Mouse (Mus musculus) neural tube, embryonic 11.5 days (tissue): ENCODE data around the gene St6gal1. TPM values are rescaled to one million over a fixed set of nuclear protein-coding genes. Genes with fewer than 3 reads are reported as not detected.

Experiments used
- ATAC-seq: fragments of 200-750 bp; cut with Nextera tagmentation; 2 replicates; pipeline ENCODE4 v1.8.0; 2017; ENCODE audit warnings: moderate number of reproducible peaks, mild to moderate bottlenecking, moderate TSS enrichment, moderate library complexity; ENCODE audit not compliant: insufficient read depth, low FRiP score, low TSS enrichment
- DNase-seq: peaks from one replicate; pipeline ENCODE4 v3.0.0-alpha.2; 2015; ENCODE audit warnings: low spot score
- H3K27ac ChIP-seq: fragments of 300-500 bp; sonication (generic); 2 replicates; pipeline ENCODE4 v1.5.1; 2014; ENCODE audit warnings: low read depth, mild to moderate bottlenecking, low read length
- H3K27me3 ChIP-seq: fragments of 300-500 bp; sonication (generic); 2 replicates; pipeline ENCODE4 v1.6.1; 2014; ENCODE audit warnings: mild to moderate bottlenecking, low read length, mixed read lengths; ENCODE audit not compliant: control insufficient read depth, insufficient read depth
- H3K36me3 ChIP-seq: fragments of 300-500 bp; sonication (generic); 2 replicates; pipeline ENCODE4 v1.6.1; 2014; ENCODE audit warnings: mild to moderate bottlenecking, low read length, moderate library complexity, mixed read lengths; ENCODE audit not compliant: control insufficient read depth, insufficient read depth
- H3K4me1 ChIP-seq: fragments of 300-500 bp; sonication (generic); 2 replicates; pipeline ENCODE4 v1.6.1; 2014; ENCODE audit warnings: low read length, mixed read lengths; ENCODE audit not compliant: control insufficient read depth, insufficient read depth
- H3K4me2 ChIP-seq: fragments of 300-500 bp; sonication (generic); 2 replicates; pipeline ENCODE4 v1.6.1; 2014; ENCODE audit warnings: low read depth, mild to moderate bottlenecking, moderate library complexity
- H3K4me3 ChIP-seq: fragments of 300-500 bp; sonication (generic); 2 replicates; pipeline ENCODE4 v1.5.1; 2014; ENCODE audit warnings: low read depth, low read length
- H3K9ac ChIP-seq: fragments of 300-500 bp; sonication (generic); 2 replicates; pipeline ENCODE4 v1.6.1; 2014; ENCODE audit warnings: mild to moderate bottlenecking, low read length
- H3K9me3 ChIP-seq: fragments of 300-500 bp; sonication (generic); 2 replicates; pipeline ENCODE4 v1.6.1; 2016; ENCODE audit warnings: low read length; ENCODE audit not compliant: control insufficient read depth
- WGBS: fragments of 180-500 bp; shearing (Covaris S2); extraction: QIAGEN DNeasy Blood & Tissue Kit; methylation state at CpG from one replicate; pipeline ENCODE4 v1.1.7; 2014; 5-methylcytosine and 5-hydroxymethylcytosine counted together
- polyA plus RNA-seq: library from polyadenylated mRNA; unstranded; fragments of >200 nt; fragmentation: Nextera tagmentation; extraction: Ambion mirVana; gene quantifications from 2 replicates; pipeline ENCODE4 v1.2.1, GENCODE M21; 2014

The St6gal1 gene
- polyA plus RNA-seq, 1 experiment from 2014 or later, result 39.7 TPM

GRCm38 (mm10) chr16:23282941-23283340, 58.4 kb downstream of the St6gal1 start:
- 88% methylated on average over 5 of the region's 5 CpGs for WGBS
- H3K9ac ChIP-seq, result no peak overlapping the region
- no peak for ATAC-seq
- DNase-seq, result no peak
- H3K27ac ChIP-seq, result no peak overlapping the region
- no peak overlapping the region for H3K4me2 ChIP-seq
- H3K4me3 ChIP-seq, result no peak overlapping the region
- no peaks in the 10 kb centered on the region for H3K4me1 ChIP-seq
- no peaks in the 10 kb centered on the region for H3K27me3 ChIP-seq
- H3K9me3 ChIP-seq, result no peaks in the 10 kb centered on the region
- H3K36me3 ChIP-seq, result no peaks in the 10 kb centered on the region

- no peak overlapping the region for H3K4me2 ChIP-seq
- no peaks in the 10 kb centered on the region for H3K9me3 ChIP-seq
- no peak overlapping the region for H3K9ac ChIP-seq
- H3K4me3 ChIP-seq, result no peak overlapping the region
- no peaks in the 10 kb centered on the region for H3K36me3 ChIP-seq
- DNase-seq, result no peak
- 90% methylated on average over 1 of the region's 1 CpGs for WGBS
- H3K27me3 ChIP-seq, result no peaks in the 10 kb centered on the region
- no peak for ATAC-seq
- no peak overlapping the region for H3K27ac ChIP-seq
- H3K4me1 ChIP-seq, result no peaks in the 10 kb centered on the region
Measured at GRCm38 (mm10) chr16:23283677-23284076, 59.1 kb downstream of the St6gal1 start.

GRCm38 (mm10) chr16:23284470-23285394, 60.2 kb downstream of the St6gal1 start:
- no peak overlapping the region for H3K9ac ChIP-seq
- H3K4me1 ChIP-seq, result no peaks in the 10 kb centered on the region
- H3K4me2 ChIP-seq, result no peak overlapping the region
- WGBS, result 84% methylated on average over 15 of the region's 15 CpGs
- no peaks in the 10 kb centered on the region for H3K36me3 ChIP-seq
- no peak overlapping the region for H3K27ac ChIP-seq
- DNase-seq, result no peak
- H3K9me3 ChIP-seq, result no peaks in the 10 kb centered on the region
- ATAC-seq, result no peak
- H3K27me3 ChIP-seq, result no peaks in the 10 kb centered on the region
- H3K4me3 ChIP-seq, result no peak overlapping the region

- Histone ChIP-seq H3K4me1 (no peaks in the 10 kb centered on the region), H3K4me2 (no peak overlapping the region), H3K9ac (no peak overlapping the region), H3K27ac (no peak overlapping the region), H3K36me3 (no peaks in the 10 kb centered on the region), H3K4me3 (no peak overlapping the region), H3K27me3 (no peaks in the 10 kb centered on the region), H3K9me3 (no peaks in the 10 kb centered on the region)
- ATAC-seq (no peak), DNase-seq (no peak)
- WGBS, result 95% methylated on average over 11 of the region's 11 CpGs
Measured at GRCm38 (mm10) chr16:23286380-23287097, 62.0 kb downstream of the St6gal1 start.

DNA sequence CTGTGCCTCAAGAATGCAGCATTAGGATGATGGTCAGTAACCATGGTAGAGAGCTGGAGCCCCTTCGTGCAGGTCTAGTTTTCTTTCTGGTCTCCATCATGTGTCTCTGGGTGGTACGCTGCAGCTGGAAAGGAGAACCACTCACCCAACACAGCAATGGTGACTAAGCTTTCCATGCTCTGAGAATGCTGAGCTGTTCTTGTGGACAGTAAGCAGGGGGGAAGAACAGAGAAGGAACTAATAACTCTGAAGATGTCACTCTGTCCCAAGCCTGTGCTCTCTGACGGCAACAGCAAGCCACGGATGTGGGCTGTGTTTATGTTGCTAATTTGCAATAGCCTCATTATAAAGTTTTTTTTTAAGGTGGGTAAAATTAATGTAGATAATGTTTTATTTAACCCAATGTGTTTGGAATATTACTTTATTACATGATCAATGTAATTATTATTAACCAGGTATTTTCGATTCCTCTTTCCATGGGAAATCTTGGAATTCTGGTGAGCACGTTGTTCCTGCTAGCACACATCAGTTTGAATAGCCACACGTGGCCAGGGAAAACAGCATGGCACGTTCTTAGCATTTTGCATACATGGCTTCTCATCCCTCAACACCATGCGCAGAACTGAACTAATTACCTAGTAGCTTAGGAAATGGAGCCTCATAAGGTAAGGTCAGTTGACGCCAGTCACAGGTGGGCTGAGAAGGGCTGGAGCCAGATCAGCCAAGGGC, 62.9 kb downstream of the St6gal1 start:
- Histone ChIP-seq H3K27me3 (no peaks in the 10 kb centered on the region), H3K9ac (no peak overlapping the region), H3K27ac (no peak overlapping the region), H3K4me3 (no peak overlapping the region), H3K4me2 (no peak overlapping the region), H3K9me3 (no peaks in the 10 kb centered on the region), H3K4me1 (no peaks in the 10 kb centered on the region), H3K36me3 (no peaks in the 10 kb centered on the region)
- no peak for DNase-seq
- WGBS, result 96% methylated on average over 10 of the region's 10 CpGs
- ATAC-seq, result no peak

DNA sequence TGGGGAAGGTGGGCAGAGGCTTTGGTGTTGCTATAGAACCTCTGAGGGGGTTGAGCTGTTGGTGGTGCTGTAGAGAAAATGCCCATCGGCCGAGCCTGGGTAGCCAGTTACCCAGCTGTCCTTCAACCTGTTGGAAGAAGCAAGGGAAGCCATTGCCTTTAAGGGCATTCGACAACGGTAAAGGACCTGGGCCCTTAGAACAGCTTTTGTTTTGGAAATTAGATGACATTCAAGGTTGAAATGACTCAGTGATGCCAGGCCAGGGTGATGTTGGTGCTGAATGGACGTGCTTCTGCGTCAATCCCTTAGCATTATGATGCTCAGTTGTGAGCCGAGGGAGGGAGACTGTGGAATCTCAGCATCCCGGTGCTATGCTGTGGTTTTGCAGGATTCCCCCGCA, 63.6 kb downstream of the St6gal1 start:
- 94% methylated on average over 9 of the region's 9 CpGs for WGBS
- H3K9ac ChIP-seq, result no peak overlapping the region
- no peak overlapping the region for H3K4me2 ChIP-seq
- H3K27ac ChIP-seq, result no peak overlapping the region
- H3K4me1 ChIP-seq, result no peaks in the 10 kb centered on the region
- H3K27me3 ChIP-seq, result no peaks in the 10 kb centered on the region
- H3K4me3 ChIP-seq, result no peak overlapping the region
- DNase-seq (no peak), ATAC-seq (no peak)
- H3K9me3 ChIP-seq, result no peaks in the 10 kb centered on the region
- no peaks in the 10 kb centered on the region for H3K36me3 ChIP-seq

- no peak overlapping the region for H3K27ac ChIP-seq
- H3K4me2 ChIP-seq, result no peak overlapping the region
- H3K9ac ChIP-seq, result no peak overlapping the region
- no peaks in the 10 kb centered on the region for H3K36me3 ChIP-seq
- no peak for DNase-seq
- ATAC-seq, result no peak
- no peak overlapping the region for H3K4me3 ChIP-seq
- no peaks in the 10 kb centered on the region for H3K27me3 ChIP-seq
- H3K9me3 ChIP-seq, result no peaks in the 10 kb centered on the region
- 94% methylated on average over 6 of the region's 6 CpGs for WGBS
- no peaks in the 10 kb centered on the region for H3K4me1 ChIP-seq
Measured at GRCm38 (mm10) chr16:23289424-23289823, 64.9 kb downstream of the St6gal1 start.

- H3K9ac ChIP-seq, result no peak overlapping the region
- 92% methylated on average over 9 of the region's 9 CpGs for WGBS
- DNase-seq (no peak), ATAC-seq (no peak)
- no peak overlapping the region for H3K27ac ChIP-seq
- no peak overlapping the region for H3K4me2 ChIP-seq
- no peaks in the 10 kb centered on the region for H3K36me3 ChIP-seq
- H3K9me3 ChIP-seq, result no peaks in the 10 kb centered on the region
- H3K4me3 ChIP-seq, result no peak overlapping the region
- H3K27me3 ChIP-seq, result no peaks in the 10 kb centered on the region
- H3K4me1 ChIP-seq, result no peaks in the 10 kb centered on the region
Measured at GRCm38 (mm10) chr16:23290171-23290570, 65.6 kb downstream of the St6gal1 start.
